Mouse (Mus musculus): ENCODE measurements at regions not wholly inside any gene's neighbourhood (a gene's known extent, or its start where the extent isn't known, plus 50 kb on each side); places are given as distances from the start of the nearest gene placed in this dataset.

- no peak for TF ChIP-seq POLR2A (IDR thresholded peaks at IDR 0.05; ENCODE audit: borderline replicate concordance, extremely low read depth, low read depth, low read length)
- no peak for TF ChIP-seq CTCF (IDR thresholded peaks at IDR 0.05; ENCODE audit: insufficient read depth, low read length)
These were observed 87.6 kb downstream of the Trim52 start for GRCm38 (mm10) chr14:106193583-106193982.

All from lung, adult 2 months (tissue).